Mouse (Mus musculus) testis, adult 2 months (tissue): ENCODE results near the gene Nedd9.

ENCODE experiments used
- CTCF ChIP-seq: fragments of 200-500 bp; IDR thresholded peaks from 2 replicates; pipeline ENCODE4 v1.5.1; 2012; ENCODE audit warnings: low read depth, mild to moderate bottlenecking, inconsistent platforms, low read length, moderate library complexity; ENCODE audit not compliant: control insufficient read depth, insufficient read depth, insufficient replicate concordance
- POLR2A ChIP-seq: fragments of 200-500 bp; IDR thresholded peaks from 2 replicates; pipeline ENCODE4 v1.6.1; 2012; ENCODE audit warnings: low read depth, mild to moderate bottlenecking, inconsistent platforms, low read length, moderate library complexity; ENCODE audit not compliant: control insufficient read depth

DNA sequence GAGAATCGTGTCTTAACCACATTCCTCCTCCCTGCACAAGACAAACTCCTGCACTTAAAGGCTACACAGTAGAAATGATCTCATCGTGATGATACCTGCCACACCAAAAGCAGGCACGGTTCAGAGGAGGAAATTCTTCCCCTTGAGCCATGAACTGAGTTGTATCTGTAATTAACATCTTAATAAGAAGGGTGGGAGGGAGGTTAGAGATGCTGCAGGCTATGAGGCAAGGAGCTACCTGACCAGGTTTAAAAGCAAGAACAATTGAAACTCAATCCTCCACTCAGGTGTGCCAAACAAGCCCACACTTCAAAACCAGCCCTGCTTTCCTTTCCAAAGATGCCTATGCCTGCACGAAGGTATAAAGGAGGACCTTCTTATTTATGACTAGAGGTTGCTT lies 137.4 kb downstream of the Nedd9 start:
- TF ChIP-seq CTCF (no peak), POLR2A (no peak)
